Comparison of ENCODE assay signal across 8 mouse cellular contexts in genomic region chr8:94191101-94191691, GRCm38 (mm10). TPM values are rescaled to one million over a fixed set of nuclear protein-coding genes. Genes with fewer than 3 reads are reported as not detected.
A peak's percentile ranks its signal among the peaks of the same experiment; 100 is the strongest.
DNase-seq lines count a peak whose midpoint lies in the region; ATAC-seq and TF ChIP-seq lines count a peak whose summit lies in the region.

No protein-coding gene starts in this region.

- H3K36me3 ChIP-seq in forebrain, postnatal 0 days (ENCODE audit: insufficient read depth) = no peaks in the 10 kb centered on the region
- H3K36me3 ChIP-seq in hindbrain, embryonic 12.5 days = no peaks in the 10 kb centered on the region
- H3K36me3 ChIP-seq in limb, embryonic 15.5 days = no peaks in the 10 kb centered on the region
- no peaks in the 10 kb centered on the region for H3K36me3 ChIP-seq in midbrain, embryonic 14.5 days (ENCODE audit: control insufficient read depth, insufficient read depth, low read length)

- no peak overlapping the region for H3K27ac ChIP-seq in forebrain, postnatal 0 days (ENCODE audit: low read depth, low read length)
- no peak overlapping the region for H3K27ac ChIP-seq in hindbrain, embryonic 12.5 days
- no peak overlapping the region for H3K27ac ChIP-seq in limb, embryonic 15.5 days
- H3K27ac ChIP-seq in midbrain, embryonic 14.5 days (replicated peaks; ENCODE audit: low read depth, low read length) = no peak overlapping the region

- no peaks in the 10 kb centered on the region for H3K9me3 ChIP-seq in forebrain, postnatal 0 days (ENCODE audit: low read length)
- H3K9me3 ChIP-seq in hindbrain, embryonic 12.5 days (replicated peaks) = no peaks in the 10 kb centered on the region
- H3K9me3 ChIP-seq in limb, embryonic 15.5 days = no peaks in the 10 kb centered on the region
- H3K9me3 ChIP-seq in midbrain, embryonic 14.5 days (ENCODE audit: control insufficient read depth, low read length) = no peaks in the 10 kb centered on the region

- ATAC-seq in forebrain, postnatal 0 days = no peak
- no peak for ATAC-seq in hindbrain, embryonic 12.5 days (ENCODE audit: low FRiP score)
- ATAC-seq in limb, embryonic 15.5 days (ENCODE audit: insufficient number of reproducible peaks, low FRiP score, low TSS enrichment, low read depth) = no peak
- ATAC-seq in midbrain, embryonic 14.5 days (ENCODE audit: low FRiP score, low TSS enrichment) = no peak

- peak overlapping the region; percentile 27 for H3K4me2 ChIP-seq in forebrain, postnatal 0 days (ENCODE audit: low read depth)
- peak overlapping the region; percentile 50 for H3K4me2 ChIP-seq in hindbrain, embryonic 12.5 days (replicated peaks)
- H3K4me2 ChIP-seq in limb, embryonic 15.5 days = peak overlapping the region; percentile 53
- peak overlapping the region; percentile 48 for H3K4me2 ChIP-seq in midbrain, embryonic 14.5 days (ENCODE audit: low read length)

- H3K4me3 ChIP-seq in forebrain, postnatal 0 days (ENCODE audit: low read depth, low read length) = no peak overlapping the region
- H3K4me3 ChIP-seq in hindbrain, embryonic 12.5 days = peak overlapping the region; percentile 20
- H3K4me3 ChIP-seq in limb, embryonic 15.5 days = peak overlapping the region; percentile 29
- no peak overlapping the region; the same call in 1 of the 2 replicates for H3K4me3 ChIP-seq in midbrain, embryonic 14.5 days (replicated peaks; ENCODE audit: low read depth, low read length)

- no peaks in the 10 kb centered on the region for H3K4me1 ChIP-seq in forebrain, postnatal 0 days (ENCODE audit: insufficient read depth)
- peaks cover 25% of the 10 kb centered on the region for H3K4me1 ChIP-seq in hindbrain, embryonic 12.5 days
- peaks cover 17% of the 10 kb centered on the region for H3K4me1 ChIP-seq in limb, embryonic 15.5 days
- no peaks in the 10 kb centered on the region for H3K4me1 ChIP-seq in midbrain, embryonic 14.5 days (ENCODE audit: control insufficient read depth, insufficient read depth, low read length)

- H3K27me3 ChIP-seq in forebrain, postnatal 0 days (ENCODE audit: insufficient read depth, low read length) = peaks cover 2% of the 10 kb centered on the region; the same call in 1 of the 2 replicates
- H3K27me3 ChIP-seq in hindbrain, embryonic 12.5 days = peaks cover 17% of the 10 kb centered on the region
- peaks cover 21% of the 10 kb centered on the region for H3K27me3 ChIP-seq in limb, embryonic 15.5 days
- H3K27me3 ChIP-seq in midbrain, embryonic 14.5 days (ENCODE audit: control insufficient read depth, insufficient read depth, low read length) = peaks cover 14% of the 10 kb centered on the region; the same call in 1 of the 2 replicates

- WGBS in forebrain, postnatal 0 days = 35% methylated on average over 21 of the region's 21 CpGs
- WGBS in hindbrain, embryonic 12.5 days = 23% methylated on average over 21 of the region's 21 CpGs
- WGBS in limb, embryonic 15.5 days = 19% methylated on average over 21 of the region's 21 CpGs
- 25% methylated on average over 21 of the region's 21 CpGs for WGBS in midbrain, embryonic 14.5 days

- no peak overlapping the region for H3K9ac ChIP-seq in forebrain, postnatal 0 days
- no peak overlapping the region for H3K9ac ChIP-seq in hindbrain, embryonic 12.5 days
- no peak overlapping the region for H3K9ac ChIP-seq in limb, embryonic 15.5 days
- H3K9ac ChIP-seq in midbrain, embryonic 14.5 days (replicated peaks; ENCODE audit: low read length) = no peak overlapping the region

- peak; percentile 88 to 91 for DNase-seq in B cell, adult 2 months
- peak; percentile 70 for DNase-seq in adrenal gland, postnatal 25 days
- DNase-seq in forebrain, postnatal 0 days = no peak
- DNase-seq in midbrain, embryonic 14.5 days = peak; percentile 46
- DNase-seq in thymus, adult 18-20 months = peak; percentile 69 to 78
- DNase-seq in right cerebral cortex, postnatal 36 days (ENCODE audit: low spot score in 2 of 2) = no peak

- no peak for TF ChIP-seq CTCF in forebrain, postnatal 0 days (IDR thresholded peaks at IDR 0.05; ENCODE audit: low read depth)

RNA-seq across cellular contexts. Expression of gene Mt1, which starts 12.3 kb away (rescaled TPM):
- 182 and 239 TPM in 2 replicates for total RNA-seq in adrenal gland, postnatal 25 days (2021)
- 205 and 418 TPM in 2 replicates for total RNA-seq in forebrain, postnatal 0 days (2014; rRNA removed)
- polyA plus RNA-seq in forebrain, postnatal 0 days (2015; fragmentation: Nextera tagmentation; extraction: Ambion mirVana) = 386 and 411 TPM in 2 replicates
- 34.0 and 47.3 TPM in 2 replicates for polyA plus RNA-seq in hindbrain, embryonic 12.5 days (2016; fragmentation: Nextera tagmentation; extraction: Ambion mirVana)
- 164 and 189 TPM in 2 replicates for polyA plus RNA-seq in limb, embryonic 15.5 days (2015; fragmentation: Nextera tagmentation; extraction: Ambion mirVana)
- 34.9 and 38.4 TPM in 2 replicates for polyA plus RNA-seq in midbrain, embryonic 14.5 days (2014; fragmentation: Nextera tagmentation; extraction: Ambion mirVana)

RNA-seq across cellular contexts. Expression of gene Mt2, which starts 18.7 kb away (rescaled TPM):
- total RNA-seq in adrenal gland, postnatal 25 days (2021) = 81.5 and 159 TPM in 2 replicates
- total RNA-seq in forebrain, postnatal 0 days (2014; rRNA removed) = 36.4 and 88.1 TPM in 2 replicates
- polyA plus RNA-seq in forebrain, postnatal 0 days (2015; fragmentation: Nextera tagmentation; extraction: Ambion mirVana) = 139 and 143 TPM in 2 replicates
- 13.2 TPM in 2 replicates for polyA plus RNA-seq in hindbrain, embryonic 12.5 days (2016; fragmentation: Nextera tagmentation; extraction: Ambion mirVana)
- 57.2 and 59.8 TPM in 2 replicates for polyA plus RNA-seq in limb, embryonic 15.5 days (2015; fragmentation: Nextera tagmentation; extraction: Ambion mirVana)
- polyA plus RNA-seq in midbrain, embryonic 14.5 days (2014; fragmentation: Nextera tagmentation; extraction: Ambion mirVana) = 7.9 and 9.3 TPM in 2 replicates

RNA-seq across cellular contexts. Expression of gene Nup93, which starts 23.2 kb away (rescaled TPM):
- total RNA-seq in adrenal gland, postnatal 25 days (2021) = 16.1 and 21.9 TPM in 2 replicates
- 43.7 and 44.5 TPM in 2 replicates for total RNA-seq in forebrain, postnatal 0 days (2014; rRNA removed)
- 31.4 and 36.7 TPM in 2 replicates for polyA plus RNA-seq in forebrain, postnatal 0 days (2015; fragmentation: Nextera tagmentation; extraction: Ambion mirVana)
- 80.4 and 85.1 TPM in 2 replicates for polyA plus RNA-seq in hindbrain, embryonic 12.5 days (2016; fragmentation: Nextera tagmentation; extraction: Ambion mirVana)
- 62.8 and 63.0 TPM in 2 replicates for polyA plus RNA-seq in limb, embryonic 15.5 days (2015; fragmentation: Nextera tagmentation; extraction: Ambion mirVana)
- polyA plus RNA-seq in midbrain, embryonic 14.5 days (2014; fragmentation: Nextera tagmentation; extraction: Ambion mirVana) = 58.5 and 75.4 TPM in 2 replicates

RNA-seq across cellular contexts. Expression of gene Mt3, which starts 38.8 kb away (rescaled TPM):
- total RNA-seq in adrenal gland, postnatal 25 days (2021) = 6.4 and 8.0 TPM in 2 replicates
- total RNA-seq in forebrain, postnatal 0 days (2014; rRNA removed) = 151 and 445 TPM in 2 replicates
- polyA plus RNA-seq in forebrain, postnatal 0 days (2015; fragmentation: Nextera tagmentation; extraction: Ambion mirVana) = 316 and 341 TPM in 2 replicates
- 18.5 and 33.1 TPM in 2 replicates for polyA plus RNA-seq in hindbrain, embryonic 12.5 days (2016; fragmentation: Nextera tagmentation; extraction: Ambion mirVana)
- 4.8 and 5.2 TPM in 2 replicates for polyA plus RNA-seq in limb, embryonic 15.5 days (2015; fragmentation: Nextera tagmentation; extraction: Ambion mirVana)
- 137 and 212 TPM in 2 replicates for polyA plus RNA-seq in midbrain, embryonic 14.5 days (2014; fragmentation: Nextera tagmentation; extraction: Ambion mirVana)

RNA-seq across cellular contexts. Expression of gene Mt4, which starts 54.2 kb away (rescaled TPM):
- total RNA-seq in adrenal gland, postnatal 25 days (2021) = not detected in 2 replicates
- total RNA-seq in forebrain, postnatal 0 days (2014; rRNA removed) = not detected in 2 replicates
- polyA plus RNA-seq in forebrain, postnatal 0 days (2015; fragmentation: Nextera tagmentation; extraction: Ambion mirVana) = not detected in 2 replicates
- polyA plus RNA-seq in hindbrain, embryonic 12.5 days (2016; fragmentation: Nextera tagmentation; extraction: Ambion mirVana) = not detected in 2 replicates
- polyA plus RNA-seq in limb, embryonic 15.5 days (2015; fragmentation: Nextera tagmentation; extraction: Ambion mirVana) = 0.60 and 3.9 TPM in 2 replicates
- not detected in 2 replicates for polyA plus RNA-seq in midbrain, embryonic 14.5 days (2014; fragmentation: Nextera tagmentation; extraction: Ambion mirVana)

Comparison
In these comparisons a context has a peak if more than half of its experiments do, and no peak if none do; other contexts are left out.
1. DNase-seq: peak in B cell, adult 2 months (2 of 2), adrenal gland, postnatal 25 days (single experiment), midbrain, embryonic 14.5 days (single experiment) and thymus, adult 18-20 months (2 of 2); none in forebrain, postnatal 0 days (single experiment) and right cerebral cortex, postnatal 36 days (0 of 2).
2. H3K4me3 ChIP-seq: peak in hindbrain, embryonic 12.5 days (single experiment) and limb, embryonic 15.5 days (single experiment); none in forebrain, postnatal 0 days (single experiment) and midbrain, embryonic 14.5 days (single experiment).
3. Peak in every context shown above with its lines, with median percentiles within 50 percentile points of each other: H3K4me2 ChIP-seq.